Comparison of ENCODE assay signal across 13 mouse cellular contexts in genomic region chr10:77971191-77971590, GRCm38 (mm10). TPM values are rescaled to one million over a fixed set of nuclear protein-coding genes. Genes with fewer than 3 reads are reported as not detected.
DNase-seq lines count a peak whose midpoint lies in the region; ATAC-seq and TF ChIP-seq lines count a peak whose summit lies in the region.
"Had no signal": no experiment of that assay in that cellular context is flagged by ENCODE, and none has a peak within 500 bp of the region (broad histone marks: within the 10 kb centered on the region; RNA-seq: fewer than 3 reads in every experiment).

No protein-coding gene starts in this region.

- no peak for DNase-seq in hindbrain, embryonic 11.5 days (ENCODE audit: low spot score)
- peak; percentile 51 for DNase-seq in urinary bladder, postnatal 25 days (ENCODE audit: low spot score)
- no peak for DNase-seq in urinary bladder, postnatal 4 days (ENCODE audit: low spot score in 2 of 2)
- DNase-seq in left cerebral cortex, adult 2 months (ENCODE audit: extremely low spot score in 1 of 2, low spot score in 2 of 2), result no peak
- no peak for DNase-seq in ovary, adult 18-20 months (ENCODE audit: low spot score)
- DNase-seq: heart, postnatal 10 days; kidney, adult 8-10 months; right cerebral cortex, postnatal 25 days had no signal

- TF ChIP-seq CTCF in left cerebral cortex, adult 2 months (IDR thresholded peaks at IDR 0.05), result no peak

- H3K9me3 ChIP-seq in hindbrain, embryonic 13.5 days, result no peaks in the 10 kb centered on the region
- H3K9me3 ChIP-seq in hindbrain, embryonic 11.5 days (ENCODE audit: control insufficient read depth, low read length), result no peaks in the 10 kb centered on the region
- H3K9me3 ChIP-seq in megakaryocyte, embryonic 14.5 days, result peaks cover 9% of the 10 kb centered on the region
- H3K9me3 ChIP-seq in intestine, embryonic 15.5 days, result no peaks in the 10 kb centered on the region
- H3K9me3 ChIP-seq: liver, embryonic 15.5 days had no signal

- no peak overlapping the region for H3K4me3 ChIP-seq in hindbrain, embryonic 13.5 days
- H3K4me3 ChIP-seq in hindbrain, embryonic 11.5 days (ENCODE audit: low read depth, low read length), result no peak overlapping the region
- H3K4me3 ChIP-seq in megakaryocyte, embryonic 14.5 days (replicated peaks), result peak overlapping the region; percentile 83
- H3K4me3 ChIP-seq in left cerebral cortex, adult 2 months, result no peak overlapping the region
- H3K4me3 ChIP-seq in intestine, embryonic 15.5 days (replicated peaks), result no peak overlapping the region
- H3K4me3 ChIP-seq: liver, embryonic 15.5 days; myocyte had no signal

- WGBS in hindbrain, embryonic 13.5 days, result 81% methylated on average over 10 of the region's 10 CpGs
- 89% methylated on average over 10 of the region's 10 CpGs for WGBS in hindbrain, embryonic 11.5 days
- 82% methylated on average over 10 of the region's 10 CpGs for WGBS in intestine, embryonic 15.5 days

- intact Hi-C loops in left cerebral cortex, adult 2 months (cut with DNase I), result loop anchor here (10.0 kb wide), 1 partner anchor 346 kb away; the partner anchor contains the start of gene Ube2g2

- no peak for ATAC-seq in hindbrain, embryonic 13.5 days (ENCODE audit: low FRiP score)
- ATAC-seq in hindbrain, embryonic 11.5 days (ENCODE audit: low FRiP score), result no peak
- ATAC-seq in intestine, embryonic 15.5 days, result no peak

- H3K4me1 ChIP-seq in hindbrain, embryonic 13.5 days (replicated peaks), result peaks cover 13% of the 10 kb centered on the region
- H3K4me1 ChIP-seq in hindbrain, embryonic 11.5 days (replicated peaks; ENCODE audit: control insufficient read depth, insufficient read depth, low read length), result no peaks in the 10 kb centered on the region
- H3K4me1 ChIP-seq in megakaryocyte, embryonic 14.5 days, result peaks cover 47% of the 10 kb centered on the region
- H3K4me1 ChIP-seq in intestine, embryonic 15.5 days (replicated peaks), result peaks cover 7% of the 10 kb centered on the region; the same call in 1 of the 2 replicates

- peaks cover 36% of the 10 kb centered on the region for H3K27me3 ChIP-seq in hindbrain, embryonic 13.5 days
- H3K27me3 ChIP-seq in hindbrain, embryonic 11.5 days (ENCODE audit: control insufficient read depth, insufficient read depth, low read length), result peaks cover 21% of the 10 kb centered on the region
- H3K27me3 ChIP-seq in megakaryocyte, embryonic 14.5 days (replicated peaks), result peaks cover 56% of the 10 kb centered on the region
- peaks cover 23% of the 10 kb centered on the region for H3K27me3 ChIP-seq in intestine, embryonic 15.5 days (replicated peaks)

- no peak overlapping the region for H3K9ac ChIP-seq in hindbrain, embryonic 13.5 days
- no peak overlapping the region for H3K9ac ChIP-seq in hindbrain, embryonic 11.5 days (ENCODE audit: low read depth, low read length)
- no peak overlapping the region for H3K9ac ChIP-seq in intestine, embryonic 15.5 days
- H3K9ac ChIP-seq: liver, embryonic 15.5 days had no signal

- H3K4me2 ChIP-seq in hindbrain, embryonic 13.5 days, result no peak overlapping the region
- H3K4me2 ChIP-seq in hindbrain, embryonic 11.5 days (replicated peaks; ENCODE audit: low read depth, low read length), result no peak overlapping the region
- no peak overlapping the region for H3K4me2 ChIP-seq in intestine, embryonic 15.5 days (replicated peaks)
- H3K4me2 ChIP-seq: liver, embryonic 15.5 days had no signal

- peak overlapping the region; percentile 18; the same call in 1 of the 2 replicates for H3K27ac ChIP-seq in hindbrain, embryonic 13.5 days
- H3K27ac ChIP-seq in hindbrain, embryonic 11.5 days (ENCODE audit: low read depth, low read length), result no peak overlapping the region
- no peak overlapping the region for H3K27ac ChIP-seq in left cerebral cortex, adult 2 months
- H3K27ac ChIP-seq in intestine, embryonic 15.5 days, result no peak overlapping the region
- H3K27ac ChIP-seq: liver, embryonic 15.5 days had no signal

- no peaks in the 10 kb centered on the region for H3K36me3 ChIP-seq in hindbrain, embryonic 13.5 days
- H3K36me3 ChIP-seq in hindbrain, embryonic 11.5 days (ENCODE audit: control insufficient read depth, insufficient read depth, low read length), result no peaks in the 10 kb centered on the region
- H3K36me3 ChIP-seq in megakaryocyte, embryonic 14.5 days (replicated peaks; ENCODE audit: low read length), result no peaks in the 10 kb centered on the region
- H3K36me3 ChIP-seq in intestine, embryonic 15.5 days, result no peaks in the 10 kb centered on the region
- H3K36me3 ChIP-seq: liver, embryonic 15.5 days had no signal

RNA-seq across cellular contexts. Expression of gene Trpm2, which starts 0.8 kb away (rescaled TPM):
- 3.0 and 3.9 TPM in 2 replicates for polyA plus RNA-seq in hindbrain, embryonic 13.5 days (2015; fragmentation: Nextera tagmentation; extraction: Ambion mirVana)
- 0.56 and 1.4 TPM in 2 replicates for polyA plus RNA-seq in hindbrain, embryonic 11.5 days (2014; fragmentation: Nextera tagmentation; extraction: Ambion mirVana)
- 2.7 TPM in 1 of 2 replicates, not detected in the other for polyA plus RNA-seq in megakaryocyte, embryonic 14.5 days (2012; ENCODE audit: insufficient read depth, low replicate concordance)
- total RNA-seq in left cerebral cortex, adult 2 months (2021), result 10 to 100 TPM; 44.7 to 50.3 TPM
- polyA plus RNA-seq in intestine, embryonic 15.5 days (2015; fragmentation: Nextera tagmentation; extraction: Ambion mirVana), result 1.1 and 1.2 TPM in 2 replicates
- polyA plus RNA-seq: myocyte had no signal

RNA-seq across cellular contexts. Expression of gene 1810043G02Rik, which starts 7.1 kb away (rescaled TPM):
- polyA plus RNA-seq in hindbrain, embryonic 13.5 days (2015; fragmentation: Nextera tagmentation; extraction: Ambion mirVana), result 38.1 and 40.5 TPM in 2 replicates
- 33.2 and 37.1 TPM in 2 replicates for polyA plus RNA-seq in hindbrain, embryonic 11.5 days (2014; fragmentation: Nextera tagmentation; extraction: Ambion mirVana)
- polyA plus RNA-seq in megakaryocyte, embryonic 14.5 days (2012; ENCODE audit: insufficient read depth, low replicate concordance), result 10.0 and 22.2 TPM in 2 replicates
- 10 to 100 TPM; 33.9 to 34.0 TPM for total RNA-seq in left cerebral cortex, adult 2 months (2021)
- 17.3 and 17.5 TPM in 2 replicates for polyA plus RNA-seq in intestine, embryonic 15.5 days (2015; fragmentation: Nextera tagmentation; extraction: Ambion mirVana)

RNA-seq across cellular contexts. Expression of gene Pfkl, which starts 38.7 kb away (rescaled TPM):
- polyA plus RNA-seq in hindbrain, embryonic 13.5 days (2015; fragmentation: Nextera tagmentation; extraction: Ambion mirVana), result 106 and 107 TPM in 2 replicates
- polyA plus RNA-seq in hindbrain, embryonic 11.5 days (2014; fragmentation: Nextera tagmentation; extraction: Ambion mirVana), result 85.5 and 114 TPM in 2 replicates
- 333 and 674 TPM in 2 replicates for polyA plus RNA-seq in megakaryocyte, embryonic 14.5 days (2012; ENCODE audit: insufficient read depth, low replicate concordance)
- 100 to 1,000 TPM; 141 to 149 TPM for total RNA-seq in left cerebral cortex, adult 2 months (2021)
- 252 and 254 TPM in 2 replicates for polyA plus RNA-seq in intestine, embryonic 15.5 days (2015; fragmentation: Nextera tagmentation; extraction: Ambion mirVana)
